Mouse (Mus musculus) neural tube, embryonic 14.5 days (tissue): ENCODE data around the gene Ren1. TPM values are rescaled to one million over a fixed set of nuclear protein-coding genes. Genes with fewer than 3 reads are reported as not detected.

Experiments used
- ATAC-seq: fragments of 200-750 bp; cut with Nextera tagmentation; 2 replicates; pipeline ENCODE4 v1.8.0; 2017; ENCODE audit warnings: low read depth, mild to moderate bottlenecking, moderate TSS enrichment, moderate library complexity
- H3K27ac ChIP-seq: fragments of 300-500 bp; sonication (generic); 2 replicates; pipeline ENCODE4 v1.5.1; 2014; ENCODE audit warnings: low read depth, mild to moderate bottlenecking, control low read depth, low read length, moderate library complexity, mixed read lengths
- H3K27me3 ChIP-seq: fragments of 300-500 bp; sonication (generic); 2 replicates; pipeline ENCODE4 v1.6.1; 2014; ENCODE audit warnings: low read length; ENCODE audit not compliant: control insufficient read depth, insufficient read depth
- H3K36me3 ChIP-seq: fragments of 300-500 bp; sonication (generic); 2 replicates; pipeline ENCODE4 v1.6.1; 2014; ENCODE audit warnings: low read length, mixed read lengths; ENCODE audit not compliant: control insufficient read depth, insufficient read depth
- H3K4me1 ChIP-seq: fragments of 300-500 bp; sonication (generic); 2 replicates; pipeline ENCODE4 v1.6.1; 2014; ENCODE audit warnings: low read length; ENCODE audit not compliant: control insufficient read depth, insufficient read depth
- H3K4me2 ChIP-seq: fragments of 300-500 bp; sonication (generic); 2 replicates; pipeline ENCODE4 v1.6.1; 2014; ENCODE audit warnings: mild to moderate bottlenecking, low read depth, low read length, control low read depth
- H3K4me3 ChIP-seq: fragments of 300-500 bp; sonication (generic); 2 replicates; pipeline ENCODE4 v1.5.1; 2014; ENCODE audit warnings: low read depth, low read length, control low read depth, mixed read lengths
- H3K9ac ChIP-seq: fragments of 300-500 bp; sonication (generic); replicated peaks from 2 replicates; pipeline ENCODE4 v1.6.1; 2014; ENCODE audit warnings: low read depth, mild to moderate bottlenecking, control low read depth, low read length, mixed read lengths
- H3K9me3 ChIP-seq: fragments of 300-500 bp; sonication (generic); 2 replicates; pipeline ENCODE4 v1.6.1; 2016; ENCODE audit warnings: low read length; ENCODE audit not compliant: control insufficient read depth
- WGBS: fragments of 180-500 bp; shearing (Covaris S2); extraction: QIAGEN DNeasy Blood & Tissue Kit; methylation state at CpG from one replicate; pipeline ENCODE4 v1.1.7; 2014; 5-methylcytosine and 5-hydroxymethylcytosine counted together
- polyA plus RNA-seq: library from polyadenylated mRNA; unstranded; fragments of >200 nt; fragmentation: Nextera tagmentation; extraction: Ambion mirVana; gene quantifications from 2 replicates; pipeline ENCODE4 v1.2.1, GENCODE M21; 2014

Gene Ren1
- polyA plus RNA-seq, 1 experiment from 2014 or later: 0.83 TPM

- 42% methylated on average over 12 of the region's 12 CpGs for WGBS
Measured at GRCm38 (mm10) chr1:133353371-133353809, 3.1 kb downstream of the Ren1 start.

GRCm38 (mm10) chr1:133355469-133355868 lies 5.2 kb downstream of the Ren1 start:
- H3K27me3 ChIP-seq: no peaks in the 10 kb centered on the region
- no peaks in the 10 kb centered on the region for H3K36me3 ChIP-seq
- WGBS: 51% methylated on average over 5 of the region's 5 CpGs
- 0 out of 2 replicates have a peak, but pooled peaks cover 4% of the 10 kb centered on the region for H3K4me1 ChIP-seq
- H3K4me2 ChIP-seq: no peak overlapping the region
- no peaks in the 10 kb centered on the region for H3K9me3 ChIP-seq
- ATAC-seq: no peak
- no peak overlapping the region for H3K27ac ChIP-seq
- H3K4me3 ChIP-seq: no peak overlapping the region
- H3K9ac ChIP-seq: no peak overlapping the region

More at GRCm38 (mm10) chr1:133353371-133353809, 3.1 kb downstream of the Ren1 start:
- Histone ChIP-seq H3K9me3 (no peaks in the 10 kb centered on the region), H3K27me3 (no peaks in the 10 kb centered on the region), H3K4me3 (no peak overlapping the region), H3K27ac (no peak overlapping the region), H3K9ac (no peak overlapping the region), H3K36me3 (no peaks in the 10 kb centered on the region), H3K4me1 (0 out of 2 replicates have a peak, but pooled peaks cover 4% of the 10 kb centered on the region), H3K4me2 (no peak overlapping the region)
- ATAC-seq: peak; percentile 66; the same call in 1 of the 2 replicates

DNA sequence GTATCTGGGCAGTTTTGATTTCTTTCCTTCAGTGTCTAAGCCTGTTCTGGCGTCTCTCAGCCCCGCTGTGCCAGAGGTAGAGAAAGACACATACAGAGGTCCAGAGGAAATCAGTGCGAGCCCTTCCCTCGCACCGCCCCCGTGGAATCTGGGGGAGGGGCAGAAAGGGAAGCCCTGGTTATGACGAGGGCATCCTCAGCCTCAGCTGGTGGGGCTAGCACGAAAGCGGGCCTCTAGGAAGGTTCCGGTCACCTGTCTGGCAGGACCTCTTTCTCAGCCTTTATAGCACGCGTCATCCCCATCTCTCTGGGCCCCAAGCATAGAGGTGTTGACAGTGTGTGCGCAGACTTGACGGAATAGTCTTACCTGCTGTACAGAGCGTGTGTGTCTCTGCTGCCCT lies 5.6 kb downstream of the Ren1 start:
- no peaks in the 10 kb centered on the region for H3K4me1 ChIP-seq
- no peaks in the 10 kb centered on the region for H3K27me3 ChIP-seq
- H3K27ac ChIP-seq: no peak overlapping the region
- no peak for ATAC-seq
- H3K9me3 ChIP-seq: no peaks in the 10 kb centered on the region
- no peak overlapping the region for H3K4me3 ChIP-seq
- 58% methylated on average over 15 of the region's 15 CpGs for WGBS
- no peak overlapping the region for H3K9ac ChIP-seq
- H3K4me2 ChIP-seq: no peak overlapping the region
- no peaks in the 10 kb centered on the region for H3K36me3 ChIP-seq

- Histone ChIP-seq H3K27ac (no peak overlapping the region), H3K4me3 (no peak overlapping the region), H3K9me3 (no peaks in the 10 kb centered on the region), H3K36me3 (no peaks in the 10 kb centered on the region), H3K9ac (no peak overlapping the region), H3K27me3 (no peaks in the 10 kb centered on the region), H3K4me1 (no peaks in the 10 kb centered on the region), H3K4me2 (no peak overlapping the region)
- 63% methylated on average over 8 of the region's 8 CpGs for WGBS
- no peak for ATAC-seq
Measured at GRCm38 (mm10) chr1:133356330-133356729, 6.0 kb downstream of the Ren1 start.

- Histone ChIP-seq H3K36me3 (no peaks in the 10 kb centered on the region), H3K27me3 (0 out of 2 replicates have a peak, but pooled peaks cover 2% of the 10 kb centered on the region), H3K4me2 (no peak overlapping the region), H3K4me3 (no peak overlapping the region), H3K27ac (no peak overlapping the region), H3K9me3 (no peaks in the 10 kb centered on the region), H3K9ac (no peak overlapping the region), H3K4me1 (no peaks in the 10 kb centered on the region)
- ATAC-seq: no peak
- WGBS: 94% methylated on average over 6 of the region's 6 CpGs
Measured at GRCm38 (mm10) chr1:133361006-133361405, 10.7 kb downstream of the Ren1 start.

- Histone ChIP-seq H3K27ac (no peak overlapping the region), H3K36me3 (no peaks in the 10 kb centered on the region), H3K9me3 (no peaks in the 10 kb centered on the region), H3K4me1 (no peaks in the 10 kb centered on the region), H3K9ac (no peak overlapping the region), H3K4me2 (no peak overlapping the region), H3K27me3 (0 out of 2 replicates have a peak, but pooled peaks cover 2% of the 10 kb centered on the region), H3K4me3 (no peak overlapping the region)
- no peak for ATAC-seq
- 93% methylated on average over 5 of the region's 5 CpGs for WGBS
Measured at GRCm38 (mm10) chr1:133362103-133362502, 11.8 kb downstream of the Ren1 start.

DNA sequence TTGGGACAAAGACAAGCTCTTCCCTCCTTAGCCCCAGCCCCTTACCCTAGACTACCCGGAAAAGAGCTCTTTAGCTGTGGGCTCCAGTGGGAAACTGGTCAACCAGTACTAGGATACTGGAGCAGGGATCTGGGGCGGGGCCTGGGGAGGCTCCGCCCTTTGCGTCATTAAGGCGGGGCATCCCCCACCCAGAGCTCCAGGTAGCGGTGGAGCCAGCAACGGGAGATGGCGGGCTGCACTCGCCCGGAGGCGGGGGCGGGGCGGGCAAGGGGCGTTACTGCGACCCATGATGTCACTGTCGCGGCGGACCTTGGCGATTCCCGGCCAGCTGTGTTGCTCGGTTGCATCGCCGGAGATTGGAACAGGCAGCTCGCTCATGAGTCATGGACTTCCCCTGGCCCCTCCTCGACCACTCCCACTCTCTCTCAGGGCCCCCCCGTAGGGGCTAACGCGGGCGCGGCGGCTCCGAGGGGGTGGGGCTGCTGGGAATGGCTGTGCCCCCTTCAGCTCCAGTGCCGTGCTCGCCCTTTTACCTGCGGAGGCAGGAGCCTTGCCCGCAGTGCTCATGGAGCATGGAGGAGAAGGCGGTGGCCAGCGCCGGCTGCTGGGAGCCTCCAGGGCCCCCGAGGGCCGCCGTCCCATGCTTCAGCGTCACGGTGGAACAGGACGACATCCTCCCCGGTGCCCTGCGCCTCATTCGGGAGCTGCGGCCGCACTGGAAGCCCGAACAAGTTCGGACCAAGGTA lies 13.1 kb downstream of the Ren1 start, which contains the start of gene Etnk2:
TSS of gene Etnk2 (plus strand) at position 297 of the 746 bp plus-strand sequence.
- Histone ChIP-seq H3K4me1 (0 out of 2 replicates have a peak, but pooled peaks cover 3% of the 10 kb centered on the region), H3K9ac (peak within 1 kb of the TSS; percentile 81), H3K4me2 (peak within 1 kb of the TSS; percentile 93), H3K27ac (peak within 1 kb of the TSS; percentile 35; the same call in 1 of the 2 replicates), H3K27me3 (0 out of 2 replicates have a peak, but pooled peaks cover 2% of the 10 kb centered on the region), H3K36me3 (no peaks in the 10 kb centered on the region), H3K9me3 (no peaks in the 10 kb centered on the region), H3K4me3 (peak within 1 kb of the TSS; percentile 54)
- WGBS: under 1% methylated on average over 52 of the region's 52 CpGs
- peak; percentile 81 for ATAC-seq

- H3K27me3 ChIP-seq: 0 out of 2 replicates have a peak, but pooled peaks cover 2% of the 10 kb centered on the region
- 2% methylated on average over 27 of the region's 27 CpGs for WGBS
Measured at GRCm38 (mm10) chr1:133364022-133364630, 13.8 kb downstream of the Ren1 start.

GRCm38 (mm10) chr1:133364890-133365289 lies 14.6 kb downstream of the Ren1 start:
- H3K4me1 ChIP-seq: 0 out of 2 replicates have a peak, but pooled peaks cover 3% of the 10 kb centered on the region
- H3K9me3 ChIP-seq: no peaks in the 10 kb centered on the region
- H3K9ac ChIP-seq: no peak overlapping the region
- 47% methylated on average over 2 of the region's 2 CpGs for WGBS
- H3K36me3 ChIP-seq: no peaks in the 10 kb centered on the region
- H3K4me3 ChIP-seq: no peak overlapping the region
- no peak for ATAC-seq
- 0 out of 2 replicates have a peak, but pooled peaks cover 2% of the 10 kb centered on the region for H3K27me3 ChIP-seq
- H3K27ac ChIP-seq: no peak overlapping the region
- H3K4me2 ChIP-seq: no peak overlapping the region

More at GRCm38 (mm10) chr1:133364022-133364630, 13.8 kb downstream of the Ren1 start:
- no peaks in the 10 kb centered on the region for H3K36me3 ChIP-seq
- H3K4me2 ChIP-seq: peak overlapping the region; percentile 93
- H3K27ac ChIP-seq: peak overlapping the region; percentile 35; the same call in 1 of the 2 replicates
- ATAC-seq: peak; percentile 29
- 0 out of 2 replicates have a peak, but pooled peaks cover 3% of the 10 kb centered on the region for H3K4me1 ChIP-seq
- H3K9me3 ChIP-seq: no peaks in the 10 kb centered on the region
- H3K4me3 ChIP-seq: peak overlapping the region; percentile 54
- peak overlapping the region; percentile 81 for H3K9ac ChIP-seq
